Mouse (Mus musculus) adrenal gland, postnatal 4 days (tissue): Measurements from ENCODE around the gene Scgb1b18. TPM values are rescaled to one million over a fixed set of nuclear protein-coding genes. Genes with fewer than 3 reads are reported as not detected.
"Not testable (repeated sequence)": the region's sequence is repeated elsewhere in the genome, so short reads cannot be mapped to it uniquely, and the experiment has no call there.

Source experiments
- DNase-seq, 2 experiments: peaks; one replicate each; pipeline ENCODE4 v3.0.0; 2021 to 2022; ENCODE audit warnings: low spot score in 2 of 2, mixed read lengths in 2 of 2
- long read RNA-seq, 2 experiments: library from polyadenylated mRNA; stranded (forward); transcript quantifications; one replicate each; pipeline ENCODE4 v2.0.0; 2021
- total RNA-seq, 2 experiments: library from RNA; stranded (reverse); gene quantifications; 2 replicates each; pipeline ENCODE4 v1.2.3; 2021

Scgb1b18 gene
- not detected for total RNA-seq
- long read RNA-seq, experiment 1, result 0 reads
- long read RNA-seq, experiment 2, result 0 reads

- not testable (repeated sequence) for DNase-seq
These were observed at the start of gene Scgb1b18 for GRCm38 (mm10) chr7:33185268-33185667. Gene Scgb1b18 (plus strand): TSS chr7:33185568.

- not testable (repeated sequence) for DNase-seq
These were observed 11.6 kb upstream of the Scgb1b18 start, which contains the start of gene Scgb2b18 for GRCm38 (mm10) chr7:33173764-33174163. Gene Scgb2b18 (minus strand): TSS chr7:33173864.

Other genes with a start within 250 kb of the Scgb1b18 start
- not detected for gene Scgb2b17, start 129.0 kb upstream of the Scgb1b18 start, total RNA-seq
- gene Scgb1b17, start 122.1 kb upstream of the Scgb1b18 start, total RNA-seq, result not detected
- not detected for gene Scgb2b18, start 11.7 kb upstream of the Scgb1b18 start, total RNA-seq
- not detected for gene Scgb2b19, start 94.8 kb downstream of the Scgb1b18 start, total RNA-seq
- not detected for gene Scgb1b19, start 101.7 kb downstream of the Scgb1b18 start, total RNA-seq
- gene Scgb2b20, start 180.8 kb downstream of the Scgb1b18 start, total RNA-seq, result not detected
- gene Scgb1b20, start 187.7 kb downstream of the Scgb1b18 start, total RNA-seq, result not detected